Mouse (Mus musculus) heart, embryonic 13.5 days (tissue): Measurements from ENCODE around the gene Lpcat2b. TPM values are rescaled to one million over a fixed set of nuclear protein-coding genes. Genes with fewer than 3 reads are reported as not detected.
A peak's percentile ranks its signal among the peaks of the same experiment; 100 is the strongest.

Source experiments
- ATAC-seq: fragments of 200-750 bp; cut with Nextera tagmentation; 2 replicates; pipeline ENCODE4 v1.8.0; 2017; ENCODE audit warnings: moderate TSS enrichment; ENCODE audit not compliant: insufficient number of reproducible peaks, low FRiP score, low TSS enrichment; ENCODE audit errors: extremely low read depth
- H3K27ac ChIP-seq: fragments of 300-500 bp; sonication (generic); replicated peaks from 2 replicates; pipeline ENCODE4 v1.5.1; 2015; ENCODE audit warnings: moderate library complexity, mild to moderate bottlenecking, inconsistent platforms
- H3K27me3 ChIP-seq: fragments of 300-500 bp; sonication (generic); replicated peaks from 2 replicates; pipeline ENCODE4 v1.6.1; 2015; ENCODE audit warnings: mild to moderate bottlenecking, inconsistent platforms
- H3K36me3 ChIP-seq: fragments of 300-500 bp; sonication (generic); 2 replicates; pipeline ENCODE4 v1.6.1; 2015; ENCODE audit warnings: mild to moderate bottlenecking, inconsistent platforms
- H3K4me1 ChIP-seq: fragments of 300-500 bp; sonication (generic); 2 replicates; pipeline ENCODE4 v1.6.1; 2015; ENCODE audit warnings: inconsistent platforms
- H3K4me2 ChIP-seq: fragments of 300-500 bp; sonication (generic); 2 replicates; pipeline ENCODE4 v1.6.1; 2015; ENCODE audit warnings: inconsistent platforms, mild to moderate bottlenecking, moderate library complexity
- H3K4me3 ChIP-seq: fragments of 300-500 bp; sonication (generic); 2 replicates; pipeline ENCODE4 v1.5.1; 2015; ENCODE audit warnings: moderate library complexity, mild to moderate bottlenecking, inconsistent platforms
- H3K9ac ChIP-seq: fragments of 300-500 bp; sonication (generic); 2 replicates; pipeline ENCODE4 v1.6.1; 2015; ENCODE audit warnings: inconsistent platforms, mild to moderate bottlenecking, moderate library complexity
- H3K9me3 ChIP-seq: fragments of 300-500 bp; sonication (generic); 2 replicates; pipeline ENCODE4 v1.6.1; 2016; ENCODE audit warnings: inconsistent platforms
- WGBS: fragments of 180-500 bp; shearing (Covaris S2); methylation state at CpG from one replicate; pipeline ENCODE4 v1.1.7; 2015; ENCODE audit warnings: mixed read lengths; 5-methylcytosine and 5-hydroxymethylcytosine counted together
- polyA plus RNA-seq: library from polyadenylated mRNA; unstranded; fragments of >200 nt; fragmentation: Nextera tagmentation; extraction: Ambion mirVana; gene quantifications from 2 replicates; pipeline ENCODE4 v1.2.1, GENCODE M21; 2015

Lpcat2b gene
- polyA plus RNA-seq, 1 experiment from 2014 or later = not detected

DNA sequence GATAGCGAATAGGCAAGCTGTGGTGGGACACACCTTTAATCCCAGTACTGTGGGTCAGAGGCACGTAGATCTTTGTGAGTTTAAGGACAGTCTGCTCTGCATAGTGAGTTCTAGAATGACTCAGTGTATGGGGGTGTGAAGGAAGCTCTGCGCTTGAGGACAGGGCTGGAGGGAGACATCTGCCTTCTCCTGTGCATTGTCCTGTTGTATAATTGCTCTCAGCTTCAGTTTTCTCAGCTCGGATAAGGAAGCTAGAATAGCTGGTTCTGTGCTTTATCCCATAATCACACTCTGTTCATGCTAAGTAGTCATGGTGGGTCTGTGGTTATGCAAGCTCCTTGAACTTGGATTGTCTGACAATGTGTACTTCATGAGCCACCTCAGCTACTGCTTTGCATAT is 17.4 kb downstream of the Lpcat2b start:
- Histone ChIP-seq H3K27ac (no peak overlapping the region), H3K4me3 (no peak overlapping the region), H3K36me3 (peaks cover 10% of the 10 kb centered on the region), H3K4me1 (no peaks in the 10 kb centered on the region), H3K27me3 (no peaks in the 10 kb centered on the region), H3K9me3 (no peaks in the 10 kb centered on the region), H3K9ac (no peak overlapping the region), H3K4me2 (no peak overlapping the region)
- ATAC-seq = no peak
- 73% methylated on average over 4 of the region's 4 CpGs for WGBS

DNA sequence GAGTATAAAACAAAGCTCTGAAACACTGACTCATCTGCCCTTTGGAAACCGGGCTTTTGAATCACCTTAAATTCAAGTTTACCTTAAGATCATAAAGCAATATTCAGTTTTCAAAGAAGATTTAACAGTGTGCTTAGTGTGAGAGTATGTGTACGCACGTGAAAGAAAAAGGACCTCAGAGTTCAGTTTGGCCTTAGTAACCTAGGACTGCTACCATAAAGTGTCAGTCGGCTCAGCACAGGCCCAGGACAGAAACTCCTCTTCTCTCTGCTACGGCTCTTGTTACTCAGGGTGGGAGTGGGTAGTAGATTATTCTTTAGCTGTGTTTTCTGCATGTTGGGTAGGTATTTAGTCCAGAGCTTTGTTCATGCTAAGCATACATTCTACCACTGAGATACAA is 18.3 kb downstream of the Lpcat2b start:
- WGBS = 79% methylated on average over 5 of the region's 5 CpGs
- Histone ChIP-seq H3K9me3 (no peaks in the 10 kb centered on the region), H3K4me3 (no peak overlapping the region), H3K27ac (no peak overlapping the region), H3K4me2 (no peak overlapping the region), H3K4me1 (no peaks in the 10 kb centered on the region), H3K36me3 (peaks cover 12% of the 10 kb centered on the region), H3K27me3 (no peaks in the 10 kb centered on the region), H3K9ac (no peak overlapping the region)
- ATAC-seq = no peak

DNA sequence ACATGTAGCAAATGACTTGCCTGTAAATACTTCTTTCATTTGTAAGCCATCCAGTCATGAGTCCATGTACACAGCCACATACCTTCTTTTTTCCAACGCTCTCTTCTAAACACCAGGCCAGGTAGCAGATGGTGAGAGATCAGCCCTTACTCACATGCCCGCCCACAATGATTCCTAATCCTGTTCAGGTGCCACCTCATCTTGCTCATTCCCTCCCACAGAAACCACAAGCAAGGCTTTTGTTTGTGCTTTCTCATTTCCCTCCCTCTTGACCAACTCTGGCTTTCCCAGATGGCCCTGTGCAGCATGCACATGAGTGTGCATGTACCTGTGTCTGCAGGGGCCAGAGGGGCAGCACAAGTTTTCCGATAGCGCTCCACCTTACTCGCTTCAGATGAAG is 18.9 kb downstream of the Lpcat2b start:
- Histone ChIP-seq H3K4me2 (no peak overlapping the region), H3K27ac (no peak overlapping the region), H3K9me3 (no peaks in the 10 kb centered on the region), H3K4me3 (no peak overlapping the region), H3K36me3 (peaks cover 19% of the 10 kb centered on the region), H3K9ac (no peak overlapping the region), H3K4me1 (no peaks in the 10 kb centered on the region), H3K27me3 (no peaks in the 10 kb centered on the region)
- 94% methylated on average over 5 of the region's 5 CpGs for WGBS
- no peak for ATAC-seq

DNA sequence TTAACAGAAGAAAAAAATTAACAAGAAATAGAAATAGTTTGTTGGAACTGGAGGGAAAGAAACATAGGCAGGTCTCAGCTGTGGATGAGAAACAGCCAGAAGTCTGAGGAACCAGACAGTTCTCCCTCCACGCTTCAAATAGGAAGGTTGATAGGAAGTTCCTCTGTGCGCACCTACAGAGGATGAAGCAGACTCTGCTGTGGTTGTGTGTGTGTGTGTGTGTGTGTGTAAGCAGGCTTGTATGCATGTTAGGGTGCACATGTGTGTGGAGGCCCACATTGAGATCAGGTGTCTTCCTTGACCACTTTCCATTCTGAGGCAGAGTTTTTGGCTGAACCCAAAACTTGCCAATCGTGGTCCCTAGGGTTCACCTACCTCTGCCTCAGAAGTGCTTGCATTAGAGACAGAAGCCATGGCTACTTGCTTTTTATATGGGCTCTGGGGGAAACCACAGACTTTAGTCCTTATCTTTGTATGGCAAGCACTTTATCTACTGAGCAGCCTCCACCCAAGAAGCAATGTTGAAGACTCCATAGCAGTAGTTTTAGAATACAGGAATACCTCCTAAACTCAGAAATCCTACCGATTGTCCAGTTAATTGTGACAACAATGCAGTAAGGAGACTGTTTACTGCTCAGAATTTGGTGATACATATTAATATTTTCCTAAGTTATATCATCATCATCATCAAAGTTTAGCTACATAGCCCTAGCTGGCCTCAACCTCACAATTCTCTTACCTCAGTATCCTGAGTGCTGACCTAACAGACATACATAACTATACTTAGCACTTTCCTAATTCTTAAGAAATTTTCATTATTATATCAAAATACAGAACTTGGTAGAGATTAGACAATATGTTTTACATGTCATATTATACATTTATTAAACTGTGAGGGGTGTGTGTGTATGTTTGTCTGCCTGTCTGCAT is 31.1 kb downstream of the Lpcat2b start:
- H3K36me3 ChIP-seq = no peaks in the 10 kb centered on the region; the same call in 1 of the 2 replicates
- WGBS = 78% methylated on average over 4 of the region's 4 CpGs
- H3K27ac ChIP-seq = no peak overlapping the region
- H3K4me3 ChIP-seq = no peak overlapping the region
- no peak overlapping the region for H3K4me2 ChIP-seq
- no peaks in the 10 kb centered on the region for H3K9me3 ChIP-seq
- H3K4me1 ChIP-seq = peaks cover 16% of the 10 kb centered on the region
- H3K27me3 ChIP-seq = no peaks in the 10 kb centered on the region
- H3K9ac ChIP-seq = no peak overlapping the region
- no peak for ATAC-seq

DNA sequence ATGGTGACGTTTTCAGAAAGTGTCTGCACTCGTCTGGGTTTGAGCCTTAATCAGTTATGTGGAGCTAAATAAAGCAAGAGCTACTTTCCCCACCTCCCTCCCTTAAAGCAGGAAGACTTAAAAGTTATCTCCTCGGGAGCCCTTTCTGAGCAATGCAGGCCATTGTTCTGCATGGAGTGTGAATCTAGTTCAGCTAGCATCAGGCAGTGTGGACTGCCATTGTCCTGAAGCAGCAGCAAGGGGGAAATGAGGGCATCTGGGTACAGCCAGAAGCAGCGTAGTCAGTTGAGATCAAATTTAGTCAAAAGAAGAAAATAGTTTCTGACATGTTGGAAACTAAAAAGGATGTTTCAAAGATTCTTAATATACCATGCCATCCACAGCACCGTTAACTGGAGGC is 35.2 kb downstream of the Lpcat2b start:
- ATAC-seq = no peak
- 17% methylated on average over 5 of the region's 5 CpGs for WGBS
- no peak overlapping the region for H3K9ac ChIP-seq
- peak overlapping the region; percentile 20; the same call in 1 of the 2 replicates for H3K4me2 ChIP-seq
- H3K27ac ChIP-seq = peak overlapping the region; percentile 75
- H3K4me3 ChIP-seq = no peak overlapping the region
- peaks cover 27% of the 10 kb centered on the region for H3K4me1 ChIP-seq
- no peaks in the 10 kb centered on the region for H3K9me3 ChIP-seq
- peaks cover 10% of the 10 kb centered on the region for H3K36me3 ChIP-seq
- H3K27me3 ChIP-seq = no peaks in the 10 kb centered on the region

DNA sequence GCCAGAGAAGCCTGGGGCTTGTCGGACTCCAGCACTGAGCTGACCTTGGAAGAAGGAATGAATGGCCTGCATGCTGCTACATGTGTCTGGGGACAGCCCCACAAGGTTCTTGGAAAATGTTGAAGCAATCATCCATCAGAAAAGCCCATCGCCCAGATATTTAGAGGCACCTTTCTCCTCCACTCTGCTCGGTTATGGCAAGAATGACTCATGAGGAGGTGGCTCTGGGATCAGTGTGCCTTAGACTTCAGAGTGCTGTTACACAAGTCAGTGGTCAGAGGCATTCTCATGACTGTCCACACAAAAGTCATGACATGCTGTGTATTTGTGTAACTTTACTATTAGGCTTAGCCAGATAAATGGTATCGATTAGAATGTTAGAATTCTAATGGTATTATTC is 35.7 kb downstream of the Lpcat2b start:
- Histone ChIP-seq H3K4me2 (peak overlapping the region; percentile 20; the same call in 1 of the 2 replicates), H3K9ac (no peak overlapping the region), H3K4me1 (peaks cover 27% of the 10 kb centered on the region), H3K27me3 (no peaks in the 10 kb centered on the region), H3K36me3 (peaks cover 10% of the 10 kb centered on the region), H3K9me3 (no peaks in the 10 kb centered on the region), H3K27ac (peak overlapping the region; percentile 75), H3K4me3 (no peak overlapping the region)
- ATAC-seq = no peak
- WGBS = 53% methylated on average over 4 of the region's 4 CpGs

DNA sequence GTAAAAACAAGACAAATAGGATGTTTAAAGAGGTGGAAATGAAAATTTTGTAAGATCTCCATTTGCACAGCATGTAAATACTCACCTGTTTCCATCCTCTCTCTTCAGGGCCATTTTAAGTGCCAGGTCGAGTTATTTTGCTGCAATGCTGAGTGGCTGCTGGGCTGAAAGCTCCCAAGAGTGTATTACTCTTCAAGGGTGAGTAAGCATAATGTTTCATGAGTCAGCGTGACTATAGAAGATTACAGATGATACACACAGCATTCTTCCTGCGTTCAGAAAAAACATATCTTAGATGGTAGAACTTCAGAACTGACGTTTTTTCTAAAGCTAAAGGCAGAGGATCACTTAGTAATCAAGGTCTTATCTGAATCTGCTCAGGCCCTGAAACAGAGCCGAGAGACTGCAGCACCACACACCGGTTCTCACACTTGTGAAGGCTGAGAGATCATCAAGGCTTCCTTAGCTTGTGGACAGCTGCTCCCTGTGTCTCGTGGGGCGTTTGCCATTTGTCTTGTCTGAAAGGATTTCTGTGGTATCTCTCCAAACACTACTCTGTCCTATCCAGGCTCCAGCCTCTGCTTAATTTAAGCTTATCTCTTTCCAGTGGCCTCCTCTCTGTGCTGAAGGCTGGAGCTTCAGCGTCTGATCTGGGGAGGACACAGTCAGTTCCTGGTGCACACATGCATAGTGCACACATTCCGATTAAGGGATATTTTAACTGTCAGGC is 39.4 kb downstream of the Lpcat2b start:
- H3K9me3 ChIP-seq = no peaks in the 10 kb centered on the region
- peaks cover 27% of the 10 kb centered on the region for H3K4me1 ChIP-seq
- H3K27ac ChIP-seq = peak overlapping the region; percentile 61
- H3K36me3 ChIP-seq = peaks cover 24% of the 10 kb centered on the region
- no peaks in the 10 kb centered on the region for H3K27me3 ChIP-seq
- H3K4me3 ChIP-seq = no peak overlapping the region
- ATAC-seq = peak; percentile 73
- no peak overlapping the region for H3K9ac ChIP-seq
- peak overlapping the region; percentile 26; the same call in 1 of the 2 replicates for H3K4me2 ChIP-seq
- WGBS = 31% methylated on average over 10 of the region's 10 CpGs

DNA sequence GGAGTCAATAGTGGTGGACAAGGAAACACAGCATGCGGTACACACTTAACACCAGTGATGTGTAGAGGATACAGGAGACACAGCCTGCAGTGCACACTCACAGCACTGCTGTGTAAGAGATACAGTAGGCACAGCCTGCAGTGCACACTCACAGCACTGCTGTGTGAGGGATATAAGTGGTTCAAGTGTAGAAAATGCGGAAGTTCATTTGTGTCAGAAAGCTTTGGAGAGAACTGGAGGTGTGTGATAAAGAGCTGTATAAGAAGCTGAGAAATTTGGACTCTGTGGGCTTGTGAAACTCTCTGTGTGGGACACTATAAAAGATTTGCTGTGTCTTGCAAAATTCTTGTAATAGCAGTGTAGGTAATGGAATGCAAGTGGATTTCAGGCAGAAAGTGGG is 48.8 kb downstream of the Lpcat2b start:
- ATAC-seq = no peak
- Histone ChIP-seq H3K27ac (no peak overlapping the region), H3K27me3 (no peaks in the 10 kb centered on the region), H3K9me3 (no peaks in the 10 kb centered on the region), H3K4me1 (peaks cover 4% of the 10 kb centered on the region; the same call in 1 of the 2 replicates), H3K36me3 (peaks cover 6% of the 10 kb centered on the region), H3K9ac (no peak overlapping the region), H3K4me3 (no peak overlapping the region), H3K4me2 (no peak overlapping the region)
- WGBS = 68% methylated on average over 2 of the region's 2 CpGs

Other genes with a start within 250 kb of the Lpcat2b start
- gene Tgfbr3, start 141.9 kb upstream of the Lpcat2b start, polyA plus RNA-seq = 19.1 and 20.5 TPM in 2 replicates
- 0.59 and 0.64 TPM in 2 replicates for gene Brdt, start 100.4 kb upstream of the Lpcat2b start, polyA plus RNA-seq
- gene Ephx4, start 28.8 kb upstream of the Lpcat2b start, polyA plus RNA-seq = 0.41 and 0.68 TPM in 2 replicates
- 2.8 and 3.7 TPM in 2 replicates for gene Btbd8, start 6.4 kb downstream of the Lpcat2b start, polyA plus RNA-seq
- 0.08 and 0.29 TPM in 2 replicates for gene Gm42669, start 76.1 kb downstream of the Lpcat2b start, polyA plus RNA-seq
- gene 1700028K03Rik, start 103.2 kb downstream of the Lpcat2b start, polyA plus RNA-seq = 0.08 and 0.20 TPM in 2 replicates
- 10.2 and 11.7 TPM in 2 replicates for gene Rpap2, start 165.8 kb downstream of the Lpcat2b start, polyA plus RNA-seq
- gene Glmn, start 166.3 kb downstream of the Lpcat2b start, polyA plus RNA-seq = 18.7 and 22.9 TPM in 2 replicates